Mouse (Mus musculus) thymus, adult 2 months (tissue): ENCODE data around the gene Ankrd7.

ENCODE experiments used
- CTCF ChIP-seq: fragments of 200-500 bp; IDR thresholded peaks from 2 replicates; pipeline ENCODE4 v1.5.1; 2012; ENCODE audit warnings: mild to moderate bottlenecking, control low read depth, low read length, moderate library complexity, borderline replicate concordance; ENCODE audit not compliant: control insufficient read depth, poor library complexity, insufficient read depth; ENCODE audit errors: extremely low read depth
- POLR2A ChIP-seq: fragments of 200-500 bp; IDR thresholded peaks from 2 replicates; pipeline ENCODE4 v1.6.1; 2012; ENCODE audit warnings: mild to moderate bottlenecking, low read length, control low read depth, moderate library complexity; ENCODE audit not compliant: control insufficient read depth, poor library complexity, insufficient read depth; ENCODE audit errors: extremely low read depth

DNA sequence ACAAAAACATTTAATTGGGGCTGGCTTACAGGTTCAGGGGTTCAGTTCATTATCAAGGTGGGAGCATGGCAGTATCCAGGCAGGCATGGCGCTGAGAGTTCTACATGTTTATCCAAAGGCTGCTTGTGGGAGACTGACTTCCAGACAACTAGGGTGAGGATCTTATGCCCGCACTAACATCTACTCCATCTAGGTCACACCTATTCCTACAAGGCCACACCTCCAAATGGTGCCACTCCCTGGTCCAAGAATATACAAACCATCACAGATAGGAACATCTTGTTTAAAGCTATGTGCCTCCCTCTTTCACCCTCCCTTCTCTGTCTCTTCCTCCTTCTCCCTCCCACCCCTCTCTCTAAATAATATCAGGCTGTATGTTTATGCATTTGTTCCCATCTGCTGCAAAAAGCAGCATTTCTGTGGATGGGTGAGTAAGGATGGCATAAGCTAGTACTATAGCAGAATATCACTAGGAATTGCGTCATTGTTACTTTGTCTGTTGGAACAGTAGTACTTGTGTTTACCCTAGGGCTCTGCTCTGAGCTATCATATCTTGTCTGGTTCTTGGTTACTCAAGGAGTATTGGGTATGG, 9.5 kb upstream of the Ankrd7 start:
- TF ChIP-seq CTCF (no peak), POLR2A (no peak)
